Comparison of ENCODE assay signal across 34 mouse cellular contexts in genomic region chr11:90243300-90243699, GRCm38 (mm10).
"Had no signal": no experiment of that assay in that cellular context is flagged by ENCODE, and none has a peak within 500 bp of the region (broad histone marks: within the 10 kb centered on the region; RNA-seq: fewer than 3 reads in every experiment).

No protein-coding gene starts in this region.

- H3K27ac ChIP-seq: heart, embryonic 10.5 days; heart, embryonic 13.5 days; heart, embryonic 15.5 days; hindbrain, embryonic 10.5 days; hindbrain, embryonic 12.5 days; hindbrain, embryonic 13.5 days; hindbrain, embryonic 14.5 days; hindbrain, embryonic 15.5 days; hindbrain, postnatal 0 days; intestine, embryonic 15.5 days; kidney, embryonic 15.5 days; kidney, postnatal 0 days; layer of hippocampus, adult 2 months had no signal

- DNase-seq: heart, postnatal 10 days; heart, postnatal 14 days; heart, postnatal 36 days; heart, postnatal 4 days; kidney, adult 11 months; kidney, adult 18-20 months; kidney, adult 2 months; kidney, adult 8-10 months; kidney, adult 9 months; kidney, postnatal 10 days; kidney, postnatal 14 days; kidney, postnatal 25 days; kidney, postnatal 36 days; kidney, postnatal 4 days; layer of hippocampus, adult 9-11 months; layer of hippocampus, postnatal 36 days had no signal

- H3K4me3 ChIP-seq: heart, embryonic 10.5 days; heart, embryonic 12.5 days; heart, embryonic 13.5 days; heart, embryonic 15.5 days; hindbrain, embryonic 10.5 days; hindbrain, embryonic 12.5 days; hindbrain, embryonic 13.5 days; hindbrain, embryonic 15.5 days; intestine, embryonic 15.5 days; kidney, embryonic 15.5 days; layer of hippocampus, adult 2 months had no signal

- ATAC-seq: hindbrain, embryonic 16.5 days; hindbrain, postnatal 0 days; inflammation-experienced regulatory T-cells, adult 6 months; intestine, embryonic 15.5 days; intestine, embryonic 16.5 days; intestine, postnatal 0 days had no signal
